Mouse (Mus musculus) skeletal muscle tissue, adult 2 months (tissue): ENCODE results near the gene B3galt4.

ENCODE experiments used
- DNase-seq: peaks from one replicate; pipeline ENCODE4 v3.0.0-alpha.2; 2012; ENCODE audit warnings: low read depth, low spot score

The B3galt4 gene

GRCm38 (mm10) chr17:33943454-33943853 is 7.8 kb downstream of the B3galt4 start:
- DNase-seq: no peak

DNA sequence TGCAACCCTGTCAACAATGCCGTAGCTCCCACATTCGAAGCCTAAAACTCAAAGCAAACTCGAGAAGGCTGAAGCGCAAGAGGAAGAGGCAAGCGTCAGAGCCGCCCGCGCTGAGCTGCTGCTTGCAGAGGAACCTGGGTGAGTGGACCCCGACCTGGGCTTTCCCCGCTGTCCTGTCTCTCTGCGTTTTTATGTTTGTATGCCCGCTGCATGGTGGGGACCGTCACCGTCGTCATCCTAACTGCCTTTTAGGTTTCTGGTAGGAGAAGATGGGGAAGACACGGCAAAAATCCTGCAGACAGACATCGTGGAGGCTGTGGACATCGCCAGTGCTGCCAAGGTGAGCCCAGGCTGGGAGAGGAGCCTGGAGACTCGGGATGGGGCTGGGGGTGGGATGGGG is 9.9 kb downstream of the B3galt4 start:
- no peak for DNase-seq

DNA sequence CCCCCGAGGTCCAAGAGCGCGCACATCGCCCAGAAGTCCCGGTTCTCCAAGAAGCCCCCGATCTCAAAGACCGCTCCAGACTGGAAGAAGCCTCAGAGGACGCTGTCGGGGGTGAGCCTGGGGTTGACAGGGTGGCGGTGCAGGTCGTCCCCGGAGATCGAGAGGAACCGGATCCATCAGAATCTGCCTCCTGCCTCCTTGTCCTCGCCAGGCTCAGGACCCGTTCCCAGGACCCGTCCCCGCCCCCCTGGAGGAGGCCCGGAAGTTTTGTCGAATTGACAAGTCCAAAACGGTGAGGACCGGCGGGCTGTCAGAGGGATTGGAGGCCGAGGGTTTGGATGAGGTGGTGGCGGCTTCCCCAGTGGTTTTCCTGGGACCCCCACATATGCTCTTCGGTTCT is 10.3 kb downstream of the B3galt4 start:
- DNase-seq: no peak

DNA sequence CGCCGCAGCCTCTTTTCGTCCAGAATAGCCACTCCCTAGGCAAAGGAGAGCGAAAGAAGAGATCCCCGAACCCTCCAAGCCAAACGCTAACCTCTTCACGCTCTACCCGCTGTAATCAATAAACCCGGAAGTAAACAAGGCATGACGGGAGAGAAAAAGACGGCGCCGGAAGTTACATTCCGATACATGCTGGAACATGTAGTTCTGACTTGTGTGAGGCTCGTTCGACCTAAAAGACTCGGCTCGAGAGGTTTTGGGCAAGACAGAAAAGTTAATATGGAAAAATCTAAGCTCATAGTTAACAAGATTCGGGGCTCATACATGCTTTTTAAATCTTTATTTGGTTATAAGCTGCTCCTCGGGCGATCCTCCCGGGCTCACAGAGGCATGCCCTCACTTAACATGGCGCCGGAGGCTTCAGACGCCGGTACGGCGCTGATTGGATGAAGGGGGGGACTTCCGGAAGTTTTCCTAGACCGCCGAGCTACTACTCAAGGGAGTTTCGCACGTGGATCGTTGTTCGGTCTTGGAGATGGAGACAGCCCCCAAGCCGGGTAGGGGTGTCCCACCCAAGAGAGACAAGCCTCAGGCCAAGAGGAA is 11.0 kb downstream of the B3galt4 start, which contains the start of the genes Pfdn6 and Wdr46:
Gene Pfdn6 (minus strand): TSS at position 138 of the 600 bp plus-strand sequence.
Gene Wdr46 (plus strand): TSS at position 455 of the 600 bp plus-strand sequence.
- peak; percentile 76 for DNase-seq

DNA sequence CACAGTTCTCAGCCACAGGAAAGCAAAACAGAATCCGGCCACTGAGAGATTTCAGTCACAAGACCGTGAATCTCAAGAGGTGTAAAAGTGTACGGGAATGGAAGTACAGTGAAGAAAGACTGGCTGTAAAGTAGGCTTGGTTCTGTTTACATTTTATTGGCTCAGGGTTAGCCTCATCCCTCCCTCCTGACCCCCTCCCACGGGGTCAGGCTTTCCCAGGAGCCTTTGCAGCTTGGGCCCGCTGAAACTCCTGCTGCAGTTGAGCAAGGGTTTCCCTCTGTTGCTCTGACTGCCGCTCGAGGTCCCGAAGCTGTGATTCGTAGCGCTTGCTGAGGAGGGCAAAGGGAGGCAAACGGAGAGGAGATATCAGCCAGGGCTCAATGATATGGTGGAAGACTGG is 12.5 kb downstream of the B3galt4 start:
- DNase-seq: no peak

- no peak for DNase-seq
Measured at GRCm38 (mm10) chr17:33936993-33937392, 14.3 kb downstream of the B3galt4 start.

- no peak for DNase-seq
Measured at GRCm38 (mm10) chr17:33935422-33936055, 15.7 kb downstream of the B3galt4 start.

GRCm38 (mm10) chr17:33932970-33933369 is 18.3 kb downstream of the B3galt4 start:
- no peak for DNase-seq

- DNase-seq: no peak
Measured at GRCm38 (mm10) chr17:33932448-33932847, 18.8 kb downstream of the B3galt4 start.

GRCm38 (mm10) chr17:33931947-33932346 is 19.3 kb downstream of the B3galt4 start:
- no peak for DNase-seq

DNA sequence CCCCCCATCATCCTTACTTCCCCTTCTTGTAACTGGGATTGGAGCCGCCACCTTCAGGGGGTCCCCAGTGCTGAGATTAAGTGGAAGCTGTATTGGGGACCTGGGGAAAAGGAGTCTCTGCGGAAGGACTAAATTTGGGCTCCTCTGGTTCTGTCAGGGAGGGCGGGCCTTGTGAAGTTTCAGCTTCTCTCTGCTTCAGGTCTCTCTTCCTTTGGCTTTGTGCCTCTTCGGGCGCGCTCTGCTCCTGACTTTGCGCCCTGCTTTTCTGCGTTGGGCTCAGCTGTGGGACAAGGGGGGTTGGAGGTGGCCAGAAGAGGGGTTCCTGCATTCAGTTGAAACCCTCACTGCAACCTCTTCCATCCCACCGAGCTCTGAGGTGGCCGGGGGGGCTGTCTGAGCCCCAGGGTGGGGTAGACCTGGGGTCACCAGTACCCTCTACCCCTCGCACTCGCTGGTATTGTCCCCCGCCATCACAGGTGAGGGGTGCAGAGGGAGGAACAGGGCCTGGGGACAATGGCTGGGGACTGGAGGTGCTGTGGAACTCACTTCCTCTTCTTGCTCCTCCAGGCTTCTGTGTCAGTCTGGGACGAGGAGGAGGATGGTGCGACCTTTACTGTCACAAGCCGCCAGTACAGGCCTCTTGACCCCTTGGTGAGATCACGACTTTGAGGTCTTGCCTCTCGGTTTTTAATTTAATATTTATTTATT is 20.0 kb downstream of the B3galt4 start:
- DNase-seq: no peak

GRCm38 (mm10) chr17:33930280-33931158 is 20.8 kb downstream of the B3galt4 start:
- no peak for DNase-seq

DNA sequence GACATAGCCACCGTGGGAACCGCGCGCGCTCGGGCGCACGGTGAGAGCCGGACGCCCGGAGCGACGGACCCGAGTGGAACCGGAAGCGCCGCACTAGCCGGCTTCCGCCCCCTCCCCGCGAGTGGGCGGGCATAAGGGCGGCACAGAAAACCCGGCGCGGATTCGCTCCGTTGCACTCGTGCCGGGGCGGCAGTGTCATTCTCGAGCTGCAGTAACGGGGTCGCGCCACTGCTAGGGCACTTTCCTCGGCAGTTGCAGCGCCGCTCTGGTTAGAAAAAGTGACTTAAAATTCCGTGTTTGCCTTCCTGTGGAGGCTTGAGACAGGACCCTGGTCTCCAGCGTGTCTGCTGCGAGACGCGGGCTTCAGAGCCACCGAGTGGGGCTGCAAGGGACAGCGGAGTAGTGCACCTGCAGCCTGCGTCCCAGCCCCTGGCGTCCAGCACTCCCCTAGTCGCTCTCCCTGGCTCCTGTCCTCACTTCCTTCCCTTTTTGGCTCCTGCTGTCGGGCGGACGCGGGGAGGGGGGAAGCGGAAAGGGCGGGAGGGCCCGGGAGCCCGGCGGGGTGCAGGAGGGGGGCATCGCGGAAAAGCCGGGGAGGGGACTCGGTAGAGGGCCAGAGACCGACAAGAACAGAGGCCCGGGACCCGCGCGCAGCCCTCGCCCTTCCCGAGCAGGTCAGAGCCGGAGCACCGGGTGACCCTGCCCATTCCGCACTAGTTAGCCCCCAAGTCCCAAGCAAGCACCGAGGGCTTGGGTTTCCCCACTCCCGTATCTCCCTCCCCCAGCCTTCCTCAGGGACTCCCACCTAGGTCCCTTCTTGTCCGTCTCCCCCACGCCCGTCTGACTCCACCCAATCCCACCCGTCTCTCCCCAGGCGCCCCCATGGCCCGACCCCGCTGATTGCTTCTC is 21.7 kb downstream of the B3galt4 start, which contains the start of gene Rgl2:
Gene Rgl2 (plus strand): TSS at position 173 of the 909 bp plus-strand sequence.
- DNase-seq: peak; percentile 82

DNA sequence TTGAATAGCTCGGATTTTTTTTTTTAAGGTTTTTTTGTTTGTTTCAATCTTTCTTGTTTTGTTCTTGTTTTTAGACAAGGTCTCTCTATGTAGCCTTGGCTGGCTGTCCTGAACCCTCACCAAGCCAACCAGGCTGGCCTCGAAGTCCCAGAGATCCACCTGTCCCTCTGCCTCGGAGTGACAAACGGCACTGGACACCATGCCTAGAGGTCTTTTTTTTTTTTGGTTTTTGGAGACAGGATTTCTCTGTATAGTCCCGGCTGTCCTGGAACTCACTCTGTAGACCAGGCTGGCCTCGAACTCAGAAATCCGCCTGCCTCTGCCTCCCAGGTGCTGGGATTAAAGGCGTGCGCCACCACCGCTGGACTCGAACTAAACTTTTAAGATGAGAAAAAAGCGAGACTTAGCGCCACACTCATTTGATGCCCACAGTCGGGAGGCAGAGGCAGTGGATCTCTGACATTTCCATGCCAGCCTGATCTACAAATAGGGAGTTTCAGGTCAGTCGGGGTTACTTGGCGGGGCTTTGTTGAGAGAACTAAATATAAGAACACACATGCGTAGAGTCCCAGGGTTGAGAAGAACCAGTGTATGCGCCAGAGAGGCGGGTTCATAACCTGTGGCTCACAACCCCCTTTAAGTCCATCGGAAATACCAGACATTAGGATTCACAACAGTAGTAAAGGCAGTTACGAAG is 22.9 kb downstream of the B3galt4 start:
- no peak for DNase-seq

DNA sequence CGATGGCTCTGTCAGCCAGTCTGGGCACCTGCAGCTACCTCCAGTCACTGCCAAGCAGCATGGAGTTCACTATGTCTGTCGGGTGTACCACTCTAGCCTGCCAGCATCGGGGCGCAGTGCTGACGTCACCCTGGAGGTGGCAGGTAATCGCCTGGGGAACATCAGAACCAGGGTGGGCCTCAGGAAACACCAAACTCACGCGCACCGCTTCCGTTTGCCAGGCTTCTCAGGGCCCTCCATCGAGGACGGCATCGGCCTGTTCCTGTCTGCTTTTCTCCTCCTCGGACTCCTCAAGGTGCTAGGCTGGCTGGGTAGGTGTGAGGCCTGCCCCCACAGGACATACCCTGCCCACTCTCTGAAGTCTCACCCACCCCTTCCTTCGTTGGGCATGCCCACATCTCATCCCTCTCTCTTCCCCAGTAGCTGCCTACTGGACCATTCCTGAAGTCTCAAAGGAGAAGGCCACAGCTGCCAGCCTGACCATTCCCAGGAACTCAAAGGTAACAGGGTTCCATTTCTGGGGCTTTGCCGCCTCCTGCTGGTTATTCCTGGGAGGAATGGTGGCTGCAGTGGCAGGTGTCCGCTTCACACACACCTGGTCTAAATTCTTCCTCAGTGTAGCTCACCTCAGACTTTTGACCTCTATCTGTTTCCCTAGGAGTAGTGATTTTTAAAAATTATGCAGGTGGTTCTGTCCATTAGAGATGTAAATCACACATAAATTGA is 24.9 kb downstream of the B3galt4 start:
- DNase-seq: no peak

DNA sequence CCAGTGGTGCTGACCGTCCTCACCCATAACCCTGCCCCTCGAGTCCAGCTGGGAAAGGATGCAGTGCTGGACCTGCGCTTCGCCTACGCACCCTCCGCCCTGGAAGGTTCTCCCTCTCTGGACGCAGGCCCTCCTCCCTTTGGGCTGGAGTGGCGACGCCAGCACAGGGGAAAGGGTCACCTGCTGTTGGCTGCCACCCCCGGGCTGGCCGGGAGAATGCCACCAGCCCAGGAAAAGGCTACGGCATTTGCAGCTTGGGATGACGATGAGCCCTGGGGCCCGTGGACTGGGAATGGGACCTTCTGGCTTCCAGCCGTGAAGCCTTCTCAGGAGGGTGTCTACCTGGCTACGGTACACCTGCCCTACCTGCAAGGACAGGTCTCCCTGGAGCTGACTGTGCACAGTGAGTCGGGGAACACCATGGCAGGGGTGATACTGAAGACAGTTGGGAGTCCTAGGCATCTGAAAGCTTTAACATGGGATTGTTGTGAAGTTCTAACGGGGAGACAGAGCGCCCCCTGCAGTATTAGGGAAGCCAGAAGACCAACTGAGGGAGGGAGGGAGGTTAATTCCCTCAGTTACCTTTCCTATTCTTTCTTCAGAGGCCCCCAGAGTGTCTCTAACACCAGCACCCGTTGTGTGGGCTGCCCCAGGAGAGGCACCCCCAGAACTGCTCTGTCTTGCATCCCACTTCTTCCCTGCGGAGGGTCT is 25.7 kb downstream of the B3galt4 start:
- DNase-seq: no peak

DNA sequence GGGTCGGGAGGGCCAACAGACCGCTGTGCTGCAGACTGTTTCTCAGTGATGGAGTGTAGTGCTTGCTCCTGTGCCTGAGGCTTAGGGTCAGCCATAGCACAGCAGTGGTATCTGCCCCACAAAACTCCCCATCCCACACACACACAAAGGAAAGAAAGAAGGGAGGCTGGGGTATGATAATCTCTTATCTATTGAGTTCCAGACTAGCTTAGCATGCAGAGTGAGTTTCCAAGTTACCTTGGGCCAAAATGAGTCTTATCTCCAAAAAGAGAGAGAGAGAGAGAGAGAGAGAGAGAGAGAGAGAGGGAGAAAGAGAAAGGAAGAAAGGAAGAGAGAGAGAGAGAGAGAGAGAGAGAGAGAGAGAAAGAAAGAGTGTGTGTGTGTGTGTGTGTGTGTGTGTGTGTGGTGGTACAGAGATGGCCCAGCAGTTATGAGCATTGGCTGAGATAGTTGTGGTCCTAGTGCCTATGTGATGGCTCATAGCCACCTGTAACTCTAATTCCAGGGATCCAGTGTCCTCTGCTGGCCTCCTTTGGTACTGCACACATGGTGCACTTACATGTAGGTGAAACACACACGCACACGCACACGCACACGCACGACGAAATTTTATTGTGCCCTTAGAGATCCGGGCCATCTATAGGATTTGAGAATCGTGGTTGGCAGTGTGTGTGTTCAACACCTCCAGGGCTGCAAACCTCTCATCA is 26.6 kb downstream of the B3galt4 start:
- no peak for DNase-seq

DNA sequence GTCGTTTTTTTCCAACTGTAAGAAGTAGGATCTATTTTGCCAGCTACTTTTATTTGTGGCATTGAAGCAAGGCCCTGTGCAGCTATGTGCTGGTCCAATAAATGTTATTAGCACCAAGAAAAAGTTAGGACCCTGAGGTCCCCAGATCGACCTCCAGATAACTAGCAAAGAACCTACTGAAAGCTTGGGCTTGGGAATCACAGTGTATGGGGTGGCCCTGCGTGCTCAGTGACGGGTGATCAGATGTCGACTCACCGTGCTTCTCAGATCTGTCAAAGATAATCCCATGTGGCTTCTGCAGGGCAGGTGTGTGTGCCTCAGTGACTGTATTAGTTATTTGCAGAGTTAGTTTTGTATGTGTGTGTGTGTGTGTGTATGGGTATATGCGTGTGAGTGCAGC is 29.9 kb downstream of the B3galt4 start:
- DNase-seq: no peak
